Mouse (Mus musculus) megakaryocyte progenitor cell, adult 5-6 weeks (primary cell): ENCODE measurements around the gene Abcb1b. TPM values are rescaled to one million over a fixed set of nuclear protein-coding genes. Genes with fewer than 3 reads are reported as not detected.

Experiments used
- total RNA-seq, 2 experiments: library from RNA; stranded (forward) in 1 of 2; stranded (reverse) in 1 of 2; fragments of 157-497, 149-512 nt in 1 of 2; fragments of 200-1000 nt in 1 of 2; gene quantifications; 2 replicates each; pipeline versions ENCODE4 v1.2.3 to v1.2.4; 2015 to 2017

The Abcb1b gene
- total RNA-seq, 2 experiments from 2014 or later, result 17.3 to 27.2 TPM

Other genes starting within 250 kb of the Abcb1b start
- gene Rundc3b, start 175.2 kb upstream of the Abcb1b start, total RNA-seq (2015), result 0.42 and 1.5 TPM in 2 replicates
- 0.17 and 0.81 TPM in 2 replicates for gene Rundc3b, start 175.2 kb upstream of the Abcb1b start, total RNA-seq (2017)
- gene Abcb1a, start 138.1 kb upstream of the Abcb1b start, total RNA-seq (2015), result not detected in 2 replicates
- 0.17 and 0.34 TPM in 2 replicates for gene Abcb1a, start 138.1 kb upstream of the Abcb1b start, total RNA-seq (2017)
- 9.0 and 13.4 TPM in 2 replicates for gene Abcb4, start 95.6 kb downstream of the Abcb1b start, total RNA-seq (2015)
- 17.4 and 34.4 TPM in 2 replicates for gene Abcb4, start 95.6 kb downstream of the Abcb1b start, total RNA-seq (2017)
- 27.5 and 28.5 TPM in 2 replicates for gene Crot, start 199.2 kb downstream of the Abcb1b start, total RNA-seq (2015)
- 36.1 and 44.7 TPM in 2 replicates for gene Crot, start 199.2 kb downstream of the Abcb1b start, total RNA-seq (2017)